Mouse (Mus musculus): ENCODE measurements at regions not wholly inside any gene's neighbourhood (a gene's known extent, or its start where the extent isn't known, plus 50 kb on each side); places are given as distances from the start of the nearest gene placed in this dataset.

DNA sequence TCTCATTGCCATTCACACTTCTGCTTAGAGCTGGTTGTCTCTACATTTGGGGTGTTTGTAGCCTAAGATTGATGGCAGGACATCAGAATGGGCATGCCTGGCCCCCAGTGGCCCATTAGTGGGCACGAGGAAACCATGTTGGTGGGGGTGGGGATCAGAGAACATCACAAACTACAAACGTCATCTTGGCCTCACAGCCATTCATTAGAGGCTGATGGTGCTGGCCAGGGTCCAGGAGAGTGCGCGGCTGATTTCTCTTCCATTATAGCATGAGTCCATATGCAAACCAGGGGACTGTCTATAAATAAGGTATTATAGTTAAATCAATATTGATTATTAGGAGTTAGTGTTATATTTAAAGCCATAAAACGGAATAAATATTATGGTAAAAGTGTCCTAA is 67.9 kb downstream of the 3100002H09Rik start:
- intact Hi-C loops (cut with DNase I) = no loop called here
- no peak for DNase-seq

DNA sequence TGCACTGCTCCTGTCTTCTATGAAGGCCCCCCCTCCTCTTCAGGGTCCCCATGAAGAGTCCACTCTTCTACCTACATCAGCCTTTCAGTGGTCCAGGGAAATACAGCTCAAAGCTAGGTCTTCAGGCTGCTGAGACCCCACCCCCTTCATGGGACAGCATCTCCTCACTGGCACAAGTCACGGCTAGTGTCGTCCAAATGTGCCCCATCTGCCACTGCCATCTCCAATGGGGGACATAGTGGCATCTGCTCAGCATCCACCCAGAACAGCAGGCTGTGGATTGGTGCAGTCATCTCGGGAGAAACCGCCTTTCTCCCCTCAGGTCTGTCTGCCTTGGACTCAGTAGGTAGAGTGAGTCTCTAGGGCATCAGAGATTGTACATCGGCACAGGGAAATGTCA is 72.1 kb downstream of the 3100002H09Rik start:
- intact Hi-C loops (cut with DNase I) = no loop called here
- DNase-seq = peak; percentile 49

DNA sequence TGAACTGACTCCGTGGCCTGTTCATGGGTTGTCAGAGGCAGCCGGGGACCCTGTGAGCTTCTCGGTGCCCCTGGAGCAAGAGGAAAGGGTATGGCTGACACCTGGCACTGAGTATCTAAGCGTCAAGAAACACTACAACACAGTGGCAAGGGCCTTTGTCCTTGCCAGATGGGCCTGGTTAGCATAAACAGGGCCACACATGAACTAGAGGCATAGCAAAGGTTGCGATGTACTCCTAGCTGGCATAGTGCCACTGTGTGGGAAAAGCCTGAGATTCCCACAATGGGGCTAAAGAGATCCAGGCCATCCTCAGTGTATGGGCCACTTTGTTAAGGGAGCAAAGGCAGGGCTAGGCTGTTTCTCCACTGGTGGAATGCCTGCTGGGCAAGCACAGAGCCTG is 72.9 kb downstream of the 3100002H09Rik start:
- intact Hi-C loops (cut with DNase I) = no loop called here
- DNase-seq = no peak

DNA sequence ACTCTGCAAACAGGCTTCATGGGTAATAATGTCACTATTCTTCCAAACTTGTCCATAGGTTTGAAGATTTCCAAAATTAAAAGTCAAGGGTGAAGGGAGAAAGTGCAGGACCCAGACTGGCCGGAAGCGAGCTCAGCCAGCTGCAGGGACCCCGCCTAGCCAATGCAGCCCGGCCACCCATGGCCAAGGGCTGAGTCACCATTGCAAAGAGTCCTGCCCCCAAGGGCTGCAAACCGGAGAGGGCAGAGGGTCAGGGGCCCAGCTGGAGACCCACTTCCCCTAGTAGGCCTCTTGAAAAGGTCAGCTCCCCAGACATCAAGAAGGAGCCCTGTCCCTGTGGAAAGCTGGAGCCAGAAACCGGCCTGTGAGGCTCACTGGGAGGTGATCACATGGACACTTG is 77.0 kb downstream of the 3100002H09Rik start:
- intact Hi-C loops (cut with DNase I) = no loop called here
- DNase-seq = no peak

DNA sequence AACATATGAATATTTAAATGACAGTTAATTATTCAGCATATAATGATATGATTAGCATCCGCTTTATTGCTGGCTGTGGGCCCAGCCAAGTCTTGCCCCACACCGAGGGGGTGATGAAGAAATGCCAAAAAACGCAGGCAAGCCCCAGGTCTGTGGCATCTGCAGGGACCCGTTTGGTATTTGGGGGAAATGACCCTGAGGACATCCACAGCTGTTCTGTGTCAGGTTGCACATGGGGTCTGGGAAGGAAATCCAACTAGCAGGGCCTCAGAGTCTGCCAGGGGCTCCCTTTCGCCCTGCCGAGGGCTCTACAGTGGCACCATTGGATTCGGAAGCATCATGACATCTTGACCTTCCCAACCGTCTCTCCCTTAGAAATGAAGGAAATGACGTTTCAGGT is 80.0 kb downstream of the 3100002H09Rik start:
- intact Hi-C loops (cut with DNase I) = no loop called here

DNA sequence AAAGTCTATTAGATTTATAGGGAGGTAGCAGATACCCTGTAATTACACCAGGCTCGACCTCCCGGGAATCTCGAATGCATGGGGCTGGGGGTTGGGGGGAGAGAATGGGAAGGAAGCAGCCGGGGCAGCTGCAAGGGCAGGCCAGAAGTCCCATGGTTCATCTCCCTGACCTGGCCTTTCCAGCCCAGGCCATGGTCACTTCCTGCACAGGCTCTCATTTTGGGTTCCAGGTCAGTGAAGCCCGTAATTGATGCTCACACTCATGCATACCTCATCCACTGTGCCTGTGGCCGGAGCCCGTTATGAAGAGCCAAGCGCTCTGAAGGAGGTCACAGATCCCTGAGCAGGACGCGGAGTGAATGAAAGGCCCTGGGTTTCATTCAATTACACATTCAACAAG is 83.8 kb downstream of the 3100002H09Rik start:
- no peak for DNase-seq
- intact Hi-C loops (cut with DNase I) = no loop called here

More for the DNA sequence above, 80.0 kb downstream of the 3100002H09Rik start:
- DNase-seq = peak; percentile 18

DNA sequence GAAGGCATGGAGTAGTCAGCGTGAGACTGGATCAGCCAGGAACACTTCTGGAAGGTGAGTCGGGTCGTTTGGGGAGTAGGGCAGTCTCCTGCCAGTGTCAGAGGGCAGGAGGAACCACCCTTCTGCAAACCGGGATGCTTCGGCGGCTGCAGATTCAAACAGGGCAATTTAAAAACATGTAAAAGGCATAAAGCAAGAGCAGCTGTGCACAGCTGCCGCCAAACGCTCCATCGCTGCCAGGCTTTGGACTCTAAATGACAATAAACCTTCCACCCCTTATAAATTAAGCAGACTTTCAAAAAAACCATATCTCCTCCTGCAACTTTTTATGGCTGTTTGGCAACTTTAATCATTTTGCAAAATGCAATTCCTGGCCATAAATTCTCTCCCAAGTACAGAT is 84.2 kb downstream of the 3100002H09Rik start:
- DNase-seq = no peak
- intact Hi-C loops (cut with DNase I) = no loop called here

DNA sequence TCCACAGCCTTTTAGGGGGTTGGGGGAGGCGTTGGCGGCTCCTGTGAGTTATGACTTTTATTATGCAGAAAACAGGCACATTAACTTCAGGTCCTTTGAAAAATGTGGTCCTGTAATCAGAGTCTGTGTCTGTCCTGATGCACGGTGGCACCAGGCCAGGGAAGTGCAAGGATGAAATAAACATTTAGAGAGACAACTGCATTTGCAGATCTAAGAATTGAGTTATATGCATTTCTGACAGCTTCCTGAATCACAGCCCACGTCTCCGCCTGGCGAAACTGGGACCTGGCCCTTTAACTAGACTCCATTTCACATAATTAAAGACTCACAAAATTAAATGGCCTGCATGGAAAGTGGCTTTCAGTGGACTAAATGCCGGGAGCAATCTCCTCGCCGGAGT is 90.3 kb downstream of the 3100002H09Rik start:
- intact Hi-C loops (cut with DNase I) = no loop called here
- peak; percentile 6 for DNase-seq

DNA sequence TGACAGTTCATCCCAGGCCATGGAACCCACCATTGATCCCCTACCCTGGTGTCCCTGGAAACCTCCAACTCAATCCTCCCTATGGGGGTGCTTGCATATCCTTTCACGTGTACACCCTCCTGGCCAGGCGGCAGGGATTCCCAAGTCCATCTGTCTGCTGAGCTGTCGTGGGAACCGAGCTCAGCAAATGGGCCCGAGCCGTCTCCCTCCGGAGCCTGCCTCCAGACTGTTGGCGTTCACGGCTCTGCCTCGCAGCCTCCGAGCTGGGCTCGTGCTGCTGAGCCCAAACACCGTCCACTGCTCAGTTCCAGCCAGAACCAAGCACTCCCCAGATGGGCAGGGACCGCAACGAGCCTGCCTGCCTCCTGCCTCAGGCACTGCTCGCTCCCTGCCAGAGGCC is 98.8 kb downstream of the 3100002H09Rik start:
- intact Hi-C loops (cut with DNase I) = no loop called here
- peak; percentile 7 for DNase-seq

DNA sequence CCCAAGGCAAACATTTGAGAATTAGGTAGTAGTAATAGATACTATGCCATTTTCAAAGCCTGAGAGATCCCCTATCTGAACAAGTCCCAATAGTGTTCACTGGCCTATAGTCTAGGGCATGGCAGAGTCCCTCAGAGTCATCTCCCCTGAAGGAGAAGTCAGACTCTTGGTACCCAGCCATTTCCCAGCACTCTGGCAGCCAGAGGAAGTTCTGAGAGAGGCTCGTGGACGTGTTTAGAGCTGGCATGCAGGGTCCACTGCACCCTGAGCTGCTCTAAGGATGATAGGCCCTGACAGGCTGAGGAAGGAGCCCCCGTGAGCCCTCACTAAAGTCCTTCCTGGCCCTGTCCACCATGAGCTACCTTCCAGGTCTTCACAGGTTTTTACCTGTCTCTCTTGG is 99.8 kb downstream of the 3100002H09Rik start:
- intact Hi-C loops (cut with DNase I) = no loop called here
- DNase-seq = peak; percentile 17

DNA sequence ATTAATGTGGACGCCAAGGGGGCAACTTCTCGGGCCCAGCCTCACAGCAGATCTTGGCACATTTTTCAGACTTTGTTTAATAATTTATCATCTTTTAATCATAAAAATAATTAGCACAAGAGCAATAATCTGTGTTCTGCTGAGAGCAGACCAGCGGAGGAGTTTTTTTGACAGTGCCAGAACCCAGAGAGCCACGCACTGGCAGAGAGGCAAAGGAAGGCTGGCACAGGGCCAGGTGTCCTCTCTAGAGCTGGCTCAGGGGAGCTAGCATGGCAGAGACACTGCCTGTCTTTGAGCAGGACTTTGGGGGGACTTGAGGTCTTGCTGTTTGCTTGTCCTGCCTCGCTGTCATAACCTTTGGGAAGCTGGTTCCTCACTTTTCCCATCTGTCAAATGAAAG is 100.9 kb downstream of the 3100002H09Rik start:
- peak; percentile 91 for DNase-seq
- intact Hi-C loops (cut with DNase I) = no loop called here

DNA sequence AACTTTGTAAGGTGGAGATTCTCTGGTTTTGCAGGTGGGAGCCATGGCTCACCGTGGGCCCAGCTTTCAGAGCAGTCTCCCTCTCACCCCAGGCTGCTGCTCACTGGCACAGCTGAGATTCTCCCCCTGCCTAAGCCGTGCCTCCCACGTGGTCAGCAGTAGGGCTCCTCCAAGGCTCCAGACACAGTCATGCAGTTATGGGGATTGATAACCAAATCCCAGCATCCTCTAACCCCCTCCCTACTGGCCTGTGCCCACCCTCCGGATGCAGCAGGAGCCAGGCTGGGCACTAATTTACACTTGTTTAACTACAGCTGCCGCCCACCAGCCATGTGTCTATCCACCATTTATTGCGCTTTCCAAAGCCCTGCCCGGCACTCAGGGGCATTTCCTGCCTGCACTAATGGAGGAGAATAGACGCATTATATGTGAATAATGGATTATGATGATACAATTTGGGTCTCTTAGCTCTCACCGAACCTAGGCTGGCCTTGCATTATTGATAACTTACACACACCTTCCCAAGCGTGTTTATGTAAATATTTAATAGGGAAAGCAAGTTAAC is 104.4 kb downstream of the 3100002H09Rik start:
- DNase-seq = peak; percentile 13
- intact Hi-C loops (cut with DNase I) = no loop called here

DNA sequence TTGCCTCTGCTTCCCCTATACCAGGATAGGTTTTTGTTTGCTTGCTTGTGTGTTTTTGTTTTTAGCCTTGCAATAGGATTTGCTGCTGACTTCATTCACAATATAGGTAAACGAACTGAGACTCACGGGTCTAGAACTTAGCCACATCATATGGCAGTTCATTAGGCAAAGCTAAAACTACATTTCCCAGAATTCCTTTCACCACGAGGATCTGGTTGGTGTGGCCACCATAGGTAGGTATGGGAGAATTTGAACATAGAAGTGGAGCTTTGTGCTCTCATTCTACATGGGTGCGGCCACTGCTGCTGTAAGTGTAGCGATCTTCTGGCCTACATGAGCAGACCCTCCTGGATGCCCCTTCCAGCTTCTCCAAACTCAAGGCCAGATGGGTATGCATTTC is 108.8 kb downstream of the 3100002H09Rik start:
- intact Hi-C loops (cut with DNase I) = no loop called here
- no peak for DNase-seq

DNA sequence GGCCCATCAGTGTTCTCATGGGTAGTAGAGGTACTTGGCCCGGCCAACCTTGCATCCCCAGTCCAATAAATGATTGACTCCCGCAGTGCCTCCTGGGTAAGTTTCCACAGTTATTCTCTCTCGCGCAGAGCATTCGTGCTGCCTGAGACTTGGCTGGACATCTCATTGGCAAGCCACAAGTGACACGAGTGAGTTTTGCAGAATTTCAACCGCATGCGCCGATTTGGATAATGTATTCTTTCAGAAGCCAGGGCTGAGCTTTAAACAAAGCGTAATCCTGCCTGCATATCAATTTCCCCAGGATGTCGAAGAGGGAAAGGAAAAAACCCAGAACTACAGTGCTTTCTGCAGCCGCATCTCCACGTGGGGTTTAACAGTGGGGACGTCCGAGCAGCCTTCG is 112.6 kb downstream of the 3100002H09Rik start:
- intact Hi-C loops (cut with DNase I) = no loop called here
- no peak for DNase-seq

DNA sequence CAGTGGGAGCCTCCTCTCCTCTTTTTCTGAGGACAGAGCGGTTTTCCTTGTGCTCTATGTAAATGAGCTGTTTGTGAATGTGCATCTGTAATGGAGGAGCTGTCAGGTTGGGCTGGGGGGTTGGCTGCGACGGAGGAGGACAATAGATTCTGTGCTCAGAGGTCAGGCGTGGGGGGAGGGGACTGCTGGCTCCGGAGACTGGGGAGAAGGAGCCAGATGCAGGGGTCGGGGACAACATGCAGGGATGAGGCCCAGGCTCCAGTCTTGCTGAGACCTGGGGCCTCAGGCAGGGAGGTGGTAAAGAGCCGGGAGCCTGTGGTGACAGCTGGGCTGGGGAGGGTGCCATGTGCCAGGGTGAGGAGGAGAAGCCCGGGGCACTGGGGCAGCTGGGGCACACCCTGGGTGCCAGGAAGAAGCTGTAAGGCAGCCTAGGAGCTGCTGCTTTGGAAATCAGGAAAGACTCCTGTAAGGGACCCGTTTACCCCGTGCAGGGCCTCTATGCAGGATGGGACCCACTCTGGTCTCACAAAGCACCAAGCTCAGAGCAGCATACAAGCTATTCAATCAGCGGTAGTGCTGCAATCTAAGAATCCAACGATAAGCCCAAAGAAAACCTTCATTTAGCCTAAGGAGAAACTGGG is 124.5 kb downstream of the 3100002H09Rik start:
- intact Hi-C loops (cut with DNase I) = no loop called here
- DNase-seq = peak; percentile 72

DNA sequence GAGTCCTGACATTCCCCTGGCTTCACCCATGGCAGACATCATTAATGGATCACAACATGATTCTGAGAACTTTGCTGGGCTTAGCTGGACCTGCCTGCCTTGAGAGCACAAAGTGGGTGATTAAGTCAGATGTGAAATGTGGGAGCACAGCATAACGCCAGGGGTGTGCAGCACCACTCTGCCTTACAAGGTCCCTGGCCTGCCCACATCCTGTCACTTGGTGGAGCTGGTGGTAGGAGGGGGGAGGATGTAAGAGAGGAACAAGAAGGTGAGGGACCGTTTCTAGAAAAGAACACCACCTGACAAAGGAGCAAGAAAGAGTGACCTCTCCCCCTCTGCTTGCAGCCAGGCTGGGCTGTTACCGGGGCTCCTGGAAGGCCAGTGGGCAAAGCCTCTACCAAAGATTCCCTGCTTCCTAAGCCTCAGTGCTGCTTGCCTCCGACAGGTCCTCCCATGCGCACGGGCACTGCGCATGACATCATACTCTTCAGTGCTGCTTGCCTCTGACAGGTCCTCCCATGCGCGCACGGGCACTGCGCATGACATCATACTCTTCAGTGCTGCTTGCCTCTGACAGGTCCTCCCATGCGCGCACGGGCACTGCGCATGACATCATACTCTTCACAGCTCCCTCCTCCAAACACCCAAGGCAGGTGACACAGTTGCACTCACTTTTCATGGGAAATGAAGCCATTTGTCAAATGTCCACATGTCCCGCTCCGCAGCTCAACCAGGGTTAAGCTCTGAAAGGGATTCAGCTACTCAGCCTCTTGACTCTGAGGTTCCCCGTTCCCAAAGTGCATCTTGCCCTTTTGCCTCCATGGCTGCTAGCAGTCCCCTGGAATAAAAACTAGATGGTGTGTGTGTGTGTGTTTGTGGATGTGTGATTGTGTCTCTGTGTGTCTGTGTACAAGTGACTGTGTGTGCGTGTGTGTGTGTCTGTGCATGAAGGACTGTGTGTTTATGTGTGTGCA is 125.7 kb downstream of the 3100002H09Rik start:
- intact Hi-C loops (cut with DNase I) = no loop called here
- DNase-seq = no peak

DNA sequence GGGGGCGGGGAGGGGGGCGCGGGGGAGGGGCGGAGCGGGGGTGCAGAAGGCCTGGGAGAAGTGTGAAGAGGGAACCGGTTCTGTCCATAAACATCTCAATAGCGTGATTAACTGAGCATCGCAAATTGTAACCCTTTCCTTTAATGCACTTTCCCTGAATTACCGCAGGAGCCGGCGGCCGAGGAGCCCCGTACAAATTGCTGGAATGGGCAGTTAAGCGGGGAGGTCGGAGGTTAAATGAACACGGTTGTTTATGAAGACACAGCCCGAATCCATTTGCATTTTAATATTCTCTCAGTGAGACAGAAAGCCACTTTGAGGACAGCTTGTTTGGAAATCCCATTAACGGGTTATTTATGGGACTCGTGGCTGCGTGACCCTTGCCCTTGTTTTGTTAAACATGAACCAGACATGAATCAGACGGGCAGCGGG is 132.7 kb downstream of the 3100002H09Rik start:
- no peak for DNase-seq
- intact Hi-C loops (cut with DNase I) = no loop called here

DNA sequence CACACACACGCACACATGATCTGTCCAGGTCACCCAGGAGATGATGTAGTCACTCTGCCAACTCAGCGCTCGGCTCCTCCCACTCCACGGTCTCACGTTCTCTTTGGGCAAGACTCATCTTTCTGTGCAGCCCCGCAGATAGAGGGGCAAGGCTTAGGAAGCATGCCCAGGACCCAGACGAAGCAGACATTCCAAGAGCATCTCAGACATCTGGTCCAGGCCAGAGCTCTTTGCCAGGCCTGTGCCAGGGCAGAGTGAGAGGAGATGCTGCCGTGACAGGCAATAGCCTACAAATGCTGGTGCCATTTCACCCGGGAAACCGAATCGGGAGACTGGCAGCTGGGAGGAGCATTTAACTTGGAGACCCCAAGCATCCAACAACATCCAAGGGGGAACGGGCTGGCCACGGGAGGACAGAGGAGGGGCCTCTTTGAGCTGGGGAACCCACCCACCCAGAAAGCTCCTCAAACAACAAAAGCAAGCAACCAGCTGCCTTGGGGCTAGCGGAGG is 133.2 kb downstream of the 3100002H09Rik start:
- DNase-seq = peak; percentile 60
- intact Hi-C loops (cut with DNase I) = no loop called here

DNA sequence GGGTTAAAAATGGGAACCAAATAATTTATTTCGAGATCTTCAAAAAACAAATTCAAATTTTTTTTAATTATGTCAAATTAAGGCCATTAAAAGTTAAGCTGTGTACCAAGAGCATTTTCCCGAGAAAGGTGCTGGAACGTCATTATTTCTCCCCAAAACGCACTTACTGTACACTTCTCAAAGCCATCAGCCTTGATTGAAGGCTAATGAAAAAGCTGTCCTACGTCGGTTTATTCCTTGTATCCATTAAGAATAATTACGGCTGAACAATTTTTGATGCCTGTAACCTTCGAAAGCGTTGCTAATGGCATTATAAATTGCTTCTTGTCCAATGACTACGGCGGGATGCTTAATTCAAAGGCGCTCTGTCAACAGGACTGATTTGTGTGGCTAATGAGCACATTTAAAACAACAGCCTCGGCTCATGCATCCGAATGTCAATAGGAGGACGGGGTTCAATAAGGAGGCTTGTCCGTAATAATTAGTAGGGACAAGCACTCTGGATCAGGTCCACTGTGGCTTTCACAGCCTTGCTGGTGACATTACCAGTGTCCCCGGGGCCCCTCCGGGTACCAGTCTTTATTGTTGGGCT is 145.3 kb downstream of the 3100002H09Rik start:
- intact Hi-C loops (cut with DNase I) = no loop called here
- DNase-seq = no peak

DNA sequence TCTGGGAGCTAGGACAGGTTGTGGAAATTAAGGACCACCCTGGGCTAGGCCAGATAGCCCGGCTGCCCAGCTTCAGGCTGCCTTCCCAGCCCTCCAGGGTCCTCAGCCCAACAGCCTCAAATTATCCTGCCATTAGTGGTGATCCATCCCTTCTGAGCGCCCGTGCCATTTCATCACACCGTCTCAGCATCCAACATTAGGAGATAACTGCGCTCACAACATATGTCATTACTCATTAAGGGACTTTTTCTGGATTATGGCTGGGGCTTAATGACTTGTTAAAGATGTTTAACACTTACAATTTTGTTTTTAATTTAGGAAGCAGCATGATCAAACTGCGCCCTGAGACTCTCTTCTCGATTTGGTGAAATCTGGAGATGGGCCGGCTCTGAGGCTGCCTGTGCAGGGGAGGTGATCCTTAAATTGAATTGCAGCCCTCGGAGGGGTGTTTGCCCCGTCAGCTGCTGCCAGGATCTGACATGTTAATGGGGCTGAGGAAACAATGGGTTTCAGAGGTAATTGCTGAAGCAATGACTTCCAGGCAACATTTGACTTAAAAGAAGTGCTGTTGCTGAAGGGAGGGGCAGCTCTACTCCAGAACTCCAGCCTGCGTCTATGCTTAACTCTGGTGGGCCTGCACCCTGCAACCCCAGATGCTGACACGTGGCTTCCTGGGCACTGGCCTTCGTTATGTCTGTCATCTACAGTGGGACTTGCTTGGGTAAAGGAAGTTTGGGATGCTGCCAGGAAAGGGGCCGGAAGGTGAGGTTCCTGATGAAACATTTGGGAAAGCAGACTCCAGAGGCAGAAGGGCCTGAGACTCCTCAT is 154.9 kb downstream of the 3100002H09Rik start:
- intact Hi-C loops (cut with DNase I) = no loop called here

More for the DNA sequence above, 154.9 kb downstream of the 3100002H09Rik start:
- DNase-seq = no peak
